Mouse (Mus musculus) intestine, postnatal 0 days (tissue): Measurements from ENCODE around the gene Gm10647. TPM values are rescaled to one million over a fixed set of nuclear protein-coding genes. Genes with fewer than 3 reads are reported as not detected.

Experiments used
- ATAC-seq: fragments of 200-750 bp; cut with Nextera tagmentation; 2 replicates; pipeline ENCODE4 v1.8.0; 2017; ENCODE audit warnings: mild to moderate bottlenecking, moderate TSS enrichment, moderate library complexity
- H3K27ac ChIP-seq: fragments of 300-500 bp; sonication (generic); 2 replicates; pipeline ENCODE4 v1.5.1; 2014; ENCODE audit warnings: mild to moderate bottlenecking, low read depth, low read length, moderate library complexity
- H3K27me3 ChIP-seq: fragments of 300-500 bp; sonication (generic); replicated peaks from 2 replicates; pipeline ENCODE4 v1.6.1; 2014; ENCODE audit warnings: low read length, mixed read lengths; ENCODE audit not compliant: control insufficient read depth, insufficient read depth
- H3K36me3 ChIP-seq: fragments of 300-500 bp; sonication (generic); 2 replicates; pipeline ENCODE4 v1.6.1; 2014; ENCODE audit warnings: mild to moderate bottlenecking, moderate library complexity; ENCODE audit not compliant: control insufficient read depth, insufficient read depth
- H3K4me1 ChIP-seq: fragments of 300-500 bp; sonication (generic); replicated peaks from 2 replicates; pipeline ENCODE4 v1.6.1; 2014; ENCODE audit warnings: antibody characterized with exemption, low read length, mixed read lengths; ENCODE audit not compliant: control insufficient read depth, insufficient read depth
- H3K4me2 ChIP-seq: fragments of 300-500 bp; sonication (generic); replicated peaks from 2 replicates; pipeline ENCODE4 v1.6.1; 2014; ENCODE audit warnings: low read depth, mild to moderate bottlenecking, moderate library complexity
- H3K4me3 ChIP-seq: fragments of 300-500 bp; sonication (generic); 2 replicates; pipeline ENCODE4 v1.5.1; 2014; ENCODE audit warnings: low read depth, low read length
- H3K9ac ChIP-seq: fragments of 300-500 bp; sonication (generic); 2 replicates; pipeline ENCODE4 v1.6.1; 2014; ENCODE audit warnings: mild to moderate bottlenecking, low read depth, low read length
- H3K9me3 ChIP-seq: fragments of 300-500 bp; sonication (generic); 2 replicates; pipeline ENCODE4 v1.6.1; 2016; ENCODE audit warnings: mixed run types; ENCODE audit not compliant: control insufficient read depth
- CTCF ChIP-seq: sonication (generic); IDR thresholded peaks from 2 replicates; pipeline ENCODE4 v1.5.1; 2016; ENCODE audit warnings: low read depth, mild to moderate bottlenecking, control low read depth, antibody characterized with exemption, moderate library complexity
- WGBS: fragments of 180-500 bp; shearing (Covaris S2); extraction: QIAGEN DNeasy Blood & Tissue Kit; methylation state at CpG from one replicate; pipeline ENCODE4 v1.1.7; 2014; 5-methylcytosine and 5-hydroxymethylcytosine counted together
- polyA plus RNA-seq: library from polyadenylated mRNA; unstranded; fragments of >200 nt; fragmentation: Nextera tagmentation; extraction: Ambion mirVana; gene quantifications from 2 replicates; pipeline ENCODE4 v1.2.1, GENCODE M21; 2015

Gene Gm10647
- polyA plus RNA-seq, 1 experiment from 2014 or later = 0.05 TPM

GRCm38 (mm10) chr9:66834318-66835096 lies 37.7 kb downstream of the Gm10647 start, which contains the start of gene Aph1c:
Gene Aph1c, minus strand, starts transcription at chr9:66834726.
- under 1% methylated on average over 58 of the region's 58 CpGs for WGBS
- Histone ChIP-seq H3K4me3 (peak within 1 kb of the TSS; percentile 65), H3K4me1 (peaks cover 10% of the 10 kb centered on the region; the same call in 1 of the 2 replicates), H3K36me3 (no peaks in the 10 kb centered on the region), H3K4me2 (peak within 1 kb of the TSS; percentile 96), H3K27ac (peak within 1 kb of the TSS; percentile 50), H3K9ac (peak within 1 kb of the TSS; percentile 57), H3K9me3 (no peaks in the 10 kb centered on the region), H3K27me3 (no peaks in the 10 kb centered on the region)
- ATAC-seq = peak; percentile 99
- TF ChIP-seq CTCF = no peak

- peak overlapping the region; percentile 65 for H3K4me3 ChIP-seq
- no peaks in the 10 kb centered on the region for H3K9me3 ChIP-seq
- peak; percentile 46 for ATAC-seq
- H3K27ac ChIP-seq = no peak overlapping the region
- no peaks in the 10 kb centered on the region for H3K36me3 ChIP-seq
- H3K27me3 ChIP-seq = no peaks in the 10 kb centered on the region
- H3K9ac ChIP-seq = 0 out of 2 replicates have a peak overlapping the region, but pooled peaks have one; percentile 17
- 0% methylated on average over 23 of the region's 24 CpGs for WGBS
- peak; percentile 48 for TF ChIP-seq CTCF
- peak overlapping the region; percentile 96 for H3K4me2 ChIP-seq
- H3K4me1 ChIP-seq = peaks cover 10% of the 10 kb centered on the region; the same call in 1 of the 2 replicates
Measured at GRCm38 (mm10) chr9:66835097-66835480, 38.2 kb downstream of the Gm10647 start.

GRCm38 (mm10) chr9:66846822-66847221 lies 50.0 kb downstream of the Gm10647 start:
- peaks cover 15% of the 10 kb centered on the region for H3K36me3 ChIP-seq
- no peak overlapping the region for H3K4me2 ChIP-seq
- TF ChIP-seq CTCF = no peak
- H3K27ac ChIP-seq = no peak overlapping the region
- 83% methylated on average over 5 of the region's 5 CpGs for WGBS
- H3K4me3 ChIP-seq = no peak overlapping the region
- no peaks in the 10 kb centered on the region for H3K9me3 ChIP-seq
- no peaks in the 10 kb centered on the region for H3K27me3 ChIP-seq
- no peak overlapping the region for H3K9ac ChIP-seq
- ATAC-seq = no peak
- no peaks in the 10 kb centered on the region for H3K4me1 ChIP-seq

Other genes starting within 250 kb of the Gm10647 start
- 63.5 and 70.3 TPM in 2 replicates for gene Usp3, start 203.9 kb upstream of the Gm10647 start, polyA plus RNA-seq
- gene Car12, start 83.4 kb upstream of the Gm10647 start, polyA plus RNA-seq = 5.9 and 7.3 TPM in 2 replicates
- gene Aph1b, start 1.5 kb upstream of the Gm10647 start, polyA plus RNA-seq = 11.1 and 11.8 TPM in 2 replicates
- 36.8 and 44.0 TPM in 2 replicates for gene Aph1c, start 37.7 kb downstream of the Gm10647 start, polyA plus RNA-seq
- 16.2 and 18.9 TPM in 2 replicates for gene Rab8b, start 122.6 kb downstream of the Gm10647 start, polyA plus RNA-seq
- 712 and 778 TPM in 2 replicates for gene Rps27l, start 149.0 kb downstream of the Gm10647 start, polyA plus RNA-seq
- 14.9 and 17.2 TPM in 2 replicates for gene Lactb, start 178.4 kb downstream of the Gm10647 start, polyA plus RNA-seq